Mouse (Mus musculus) forelimb bud, embryonic 11.5 days (tissue): ENCODE results near the gene Htr1b.
A peak's percentile ranks its signal among the peaks of the same experiment; 100 is the strongest.

Experiments
- DNase-seq: peaks from one replicate; pipeline ENCODE4 v3.0.0-alpha.2; 2012; ENCODE audit warnings: low read depth, low spot score

The Htr1b gene

GRCm38 (mm10) chr9:81633437-81633973 lies at the start of gene Htr1b:
Gene Htr1b (minus strand): TSS chr9:81633828.
- DNase-seq = peak; percentile 48

GRCm38 (mm10) chr9:81676716-81677115 lies 43.1 kb upstream of the Htr1b start:
- no peak for DNase-seq

- no peak for DNase-seq
Measured at GRCm38 (mm10) chr9:81637486-81637885, 3.9 kb upstream of the Htr1b start.

- DNase-seq = peak; percentile 27
Measured at GRCm38 (mm10) chr9:81635109-81635508, 1.5 kb upstream of the Htr1b start.

GRCm38 (mm10) chr9:81634163-81634562 lies 535 bp upstream of the Htr1b start:
- no peak for DNase-seq

- DNase-seq = peak; percentile 47
Measured at GRCm38 (mm10) chr9:81632736-81633436, 742 bp downstream of the Htr1b start.

GRCm38 (mm10) chr9:81632191-81632735 lies 1.4 kb downstream of the Htr1b start:
- DNase-seq = peak; percentile 5

GRCm38 (mm10) chr9:81631581-81632091 lies 2.0 kb downstream of the Htr1b start:
- DNase-seq = peak; percentile 16

- peak; percentile 74 for DNase-seq
Measured at GRCm38 (mm10) chr9:81626899-81627606, 6.6 kb downstream of the Htr1b start.

- DNase-seq = no peak
Measured at GRCm38 (mm10) chr9:81625898-81626297, 7.7 kb downstream of the Htr1b start.

GRCm38 (mm10) chr9:81622873-81623272 lies 10.8 kb downstream of the Htr1b start:
- DNase-seq = no peak

- no peak for DNase-seq
Measured at GRCm38 (mm10) chr9:81611022-81611421, 22.6 kb downstream of the Htr1b start.
